Mouse (Mus musculus): ENCODE data around the gene Lrp6.

GRCm38 (mm10) chr6:134504866-134505265, 61.9 kb downstream of the Lrp6 start:
- TF ChIP-seq CTCF (IDR thresholded peaks at IDR 0.05; ENCODE audit: low read depth): no peak
- no peak for TF ChIP-seq EP300 (IDR thresholded peaks at IDR 0.05; ENCODE audit: low read depth)
